Mouse (Mus musculus) gastrocnemius, postnatal 4 days (tissue): ENCODE measurements around the gene Tnfaip8l1. TPM values are rescaled to one million over a fixed set of nuclear protein-coding genes. Genes with fewer than 3 reads are reported as not detected.
A peak's percentile ranks its signal among the peaks of the same experiment; 100 is the strongest.

Experiments used
- DNase-seq, 2 experiments: peaks; one replicate each; pipeline ENCODE4 v3.0.0; 2021 to 2022; ENCODE audit warnings: low spot score in 2 of 2, mixed read lengths in 2 of 2
- total RNA-seq, 2 experiments: library from RNA; stranded (reverse); gene quantifications; 2 replicates each; pipeline ENCODE4 v1.2.3; 2021

Gene Tnfaip8l1
- total RNA-seq, 2 experiments from 2014 or later, result 6.7 to 6.8 TPM

- no peak for DNase-seq
These were observed 13.1 kb downstream of the Tnfaip8l1 start for GRCm38 (mm10) chr17:56175416-56175815.

GRCm38 (mm10) chr17:56182975-56183657, 20.8 kb downstream of the Tnfaip8l1 start:
- no peak for DNase-seq

GRCm38 (mm10) chr17:56183658-56184103, 21.4 kb downstream of the Tnfaip8l1 start, which contains the start of gene Mydgf:
Mydgf (minus strand) TSS chr17:56183920.
- peak; percentile 96 for DNase-seq

- peak in 1 of 2 experiments; percentile 51 for DNase-seq
These were observed 23.2 kb downstream of the Tnfaip8l1 start for GRCm38 (mm10) chr17:56185281-56186141.

DNA sequence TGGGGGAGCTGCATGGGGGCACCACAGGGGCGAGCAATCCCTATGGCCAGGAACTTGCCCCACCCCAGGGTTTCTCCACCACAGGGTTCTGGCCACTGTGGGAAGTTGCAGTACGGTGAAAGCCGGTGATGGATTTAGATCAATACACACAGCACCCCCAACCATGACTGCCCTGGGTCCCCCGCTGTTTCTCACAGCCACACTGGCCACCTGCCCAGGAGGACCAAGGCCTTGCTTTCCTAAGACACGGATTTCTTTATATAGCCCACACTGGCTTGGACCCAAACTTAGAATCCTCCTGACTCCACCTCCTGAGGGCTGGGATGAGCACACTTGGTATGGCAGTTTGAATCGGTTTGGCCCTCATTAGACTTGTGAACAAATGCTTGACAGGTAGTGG, 29.0 kb downstream of the Tnfaip8l1 start:
- no peak for DNase-seq

- DNase-seq, result no peak
These were observed 32.1 kb downstream of the Tnfaip8l1 start for GRCm38 (mm10) chr17:56194357-56194756.

- no peak for DNase-seq
These were observed 32.5 kb downstream of the Tnfaip8l1 start for GRCm38 (mm10) chr17:56194765-56195164.

GRCm38 (mm10) chr17:56196860-56197259, 34.6 kb downstream of the Tnfaip8l1 start:
- no peak for DNase-seq

DNA sequence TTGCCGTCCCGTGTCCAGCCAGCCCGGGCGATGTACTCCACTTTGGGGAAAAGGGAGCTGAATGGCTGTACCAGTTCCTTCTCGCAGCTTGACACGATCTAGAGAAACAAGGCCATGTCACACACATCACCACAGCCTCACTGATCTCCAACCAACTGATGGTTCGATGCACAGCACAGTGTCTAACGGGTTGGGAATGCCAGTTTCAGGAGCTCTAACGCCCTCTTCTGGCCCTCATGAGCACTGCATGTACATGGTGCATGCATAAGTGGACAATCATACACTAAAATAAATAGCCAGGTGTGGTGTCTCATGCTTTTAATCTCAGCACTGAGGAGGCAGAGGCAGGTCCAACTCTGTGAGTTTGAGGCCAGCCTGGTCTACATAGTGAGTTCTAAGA, 38.3 kb downstream of the Tnfaip8l1 start:
- no peak for DNase-seq

- no peak for DNase-seq
These were observed 39.4 kb downstream of the Tnfaip8l1 start for GRCm38 (mm10) chr17:56201642-56202041.

DNA sequence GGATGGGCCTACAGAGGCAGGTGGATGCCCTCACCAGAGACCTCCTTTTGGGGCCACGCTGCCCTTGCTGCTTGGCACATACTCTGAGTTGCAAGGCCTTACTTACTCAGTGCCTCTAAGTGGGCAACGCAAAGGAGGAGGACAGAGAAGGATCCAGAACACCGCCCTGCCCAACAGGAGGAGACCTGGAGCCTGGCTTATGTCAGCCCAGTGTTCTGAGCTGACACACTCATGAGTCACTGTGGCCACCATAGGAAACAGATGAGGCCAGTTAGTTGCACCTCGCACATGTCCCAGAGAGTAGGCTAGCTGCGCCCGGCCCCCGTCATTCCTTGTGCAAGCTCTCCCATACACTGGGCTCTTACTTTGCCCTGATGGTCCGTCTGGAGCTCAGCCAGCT, 40.2 kb downstream of the Tnfaip8l1 start:
- DNase-seq, result no peak

- no peak for DNase-seq
These were observed 41.5 kb downstream of the Tnfaip8l1 start for GRCm38 (mm10) chr17:56203729-56204128.

DNA sequence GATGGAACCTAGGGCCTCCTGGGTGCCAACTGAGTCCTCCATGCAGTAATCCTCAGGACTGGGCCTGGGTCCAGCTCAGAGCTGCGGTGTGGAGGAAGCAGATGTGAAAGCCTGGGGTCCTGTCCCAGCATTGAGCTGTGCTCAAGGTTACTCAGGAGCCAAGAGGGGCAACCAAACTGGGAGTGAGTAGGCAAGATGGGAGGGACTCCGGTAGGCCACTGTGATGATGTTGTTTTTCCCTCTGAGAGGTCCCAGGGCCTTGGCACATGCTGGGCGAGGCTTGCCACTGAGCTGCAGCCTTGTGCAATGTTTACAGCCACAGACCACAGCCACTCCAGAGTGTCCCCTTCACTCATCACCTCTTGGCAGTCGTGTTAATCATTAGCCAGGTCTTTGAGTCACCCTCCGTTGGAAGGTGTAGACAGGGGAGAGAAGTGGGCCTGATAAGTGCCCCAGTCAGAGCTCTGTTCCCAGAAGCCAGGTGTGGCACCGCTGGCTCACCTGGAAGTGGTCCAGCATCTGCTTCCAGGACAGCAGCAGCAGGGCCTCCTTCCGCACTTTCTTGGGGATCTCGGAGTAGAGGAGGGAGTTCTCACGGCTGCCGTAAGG, 44.1 kb downstream of the Tnfaip8l1 start:
- no peak for DNase-seq

- no peak for DNase-seq
These were observed 44.9 kb downstream of the Tnfaip8l1 start for GRCm38 (mm10) chr17:56206986-56207674.

- no peak for DNase-seq
These were observed 45.8 kb downstream of the Tnfaip8l1 start for GRCm38 (mm10) chr17:56207963-56208530.

DNA sequence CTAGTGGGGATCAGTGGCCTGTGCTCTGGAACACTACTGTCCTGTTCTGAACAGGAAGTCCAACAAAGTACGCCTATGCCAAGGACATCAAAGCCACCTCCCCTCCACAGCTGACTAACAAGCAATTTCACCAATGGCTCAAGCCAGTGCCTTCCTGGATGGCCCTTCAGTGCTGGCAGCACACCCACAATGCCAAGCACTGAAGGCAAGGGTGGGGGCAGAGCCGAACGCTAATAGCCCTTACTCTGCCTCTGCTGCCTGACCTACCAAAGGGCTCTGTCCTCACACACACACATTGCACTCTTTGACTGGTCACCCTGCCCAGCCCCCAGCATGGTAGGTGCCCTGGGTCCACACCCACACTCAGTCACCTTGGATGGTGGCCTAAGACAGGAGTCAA, 46.5 kb downstream of the Tnfaip8l1 start:
- no peak for DNase-seq

DNA sequence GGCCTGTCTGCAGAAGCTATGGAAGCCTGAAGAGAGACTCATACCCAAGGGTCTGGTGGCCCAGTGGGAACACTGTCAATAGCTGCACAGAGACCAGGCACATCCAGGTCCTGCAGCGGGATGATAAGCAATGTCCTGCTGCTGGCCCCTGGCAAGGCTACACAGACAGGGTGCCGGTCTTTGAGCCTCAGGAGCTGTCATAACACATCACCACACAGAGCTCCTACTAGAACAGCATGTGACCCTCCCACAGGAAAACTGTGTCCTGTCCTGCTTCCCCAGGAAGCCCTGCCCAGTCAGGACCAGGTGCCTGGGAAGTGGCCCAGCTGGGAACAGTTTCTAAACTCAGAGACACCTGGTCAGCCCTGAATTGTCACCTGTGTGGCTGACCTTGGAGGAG, 48.8 kb downstream of the Tnfaip8l1 start:
- no peak for DNase-seq

DNA sequence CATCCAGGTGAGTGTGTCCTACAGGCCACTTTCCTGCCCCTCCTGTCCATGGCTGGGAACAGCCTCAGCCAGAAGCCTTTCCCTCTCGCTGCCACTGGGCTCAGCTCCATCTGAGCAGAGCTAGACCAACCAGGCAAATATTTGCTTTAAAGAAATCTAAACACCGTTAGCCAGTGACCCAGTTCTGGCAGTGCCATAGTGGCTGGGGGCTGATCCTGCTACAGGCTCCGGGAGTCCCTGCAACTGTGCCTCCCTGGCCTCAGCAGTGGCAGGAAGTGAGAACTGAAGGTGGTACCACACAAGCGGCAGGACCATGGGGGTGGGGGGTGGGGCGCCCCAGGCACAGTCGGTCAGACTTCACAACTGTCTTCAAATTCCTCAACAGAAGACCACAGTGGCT, 50.4 kb downstream of the Tnfaip8l1 start:
- DNase-seq, result no peak

DNA sequence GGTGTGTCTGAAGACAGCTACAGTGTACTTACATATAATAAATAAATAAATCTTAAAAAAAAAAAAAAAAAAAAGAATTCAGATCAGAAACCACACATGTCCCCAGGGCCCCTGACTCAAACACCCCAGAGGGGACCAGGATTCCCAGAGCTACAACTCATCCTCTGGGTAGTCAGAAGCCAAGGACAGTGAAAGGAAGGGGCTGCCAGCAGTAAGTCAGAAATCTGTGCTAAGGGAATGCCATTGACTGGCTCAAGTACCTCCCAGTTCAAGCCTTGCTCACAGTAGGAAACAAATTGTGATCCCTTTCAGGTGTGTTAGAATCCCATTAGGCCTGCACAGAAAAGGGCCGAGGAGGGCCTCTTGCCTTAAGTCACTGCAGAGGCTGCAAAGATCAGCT, 52.0 kb downstream of the Tnfaip8l1 start:
- DNase-seq, result no peak

GRCm38 (mm10) chr17:56217670-56218069, 55.4 kb downstream of the Tnfaip8l1 start:
- DNase-seq, result no peak
